Mouse (Mus musculus) macrophage (primary cell): ENCODE measurements around the gene Tcf7l1. TPM values are rescaled to one million over a fixed set of nuclear protein-coding genes. Genes with fewer than 3 reads are reported as not detected.

Source experiments
- H3K27ac ChIP-seq: fragments of 350-480 bp; formaldehyde crosslinking; 2 replicates; pipeline ENCODE4 v1.9.0; 2021
- H3K36me3 ChIP-seq: fragments of 350-480 bp; formaldehyde crosslinking; 2 replicates; pipeline ENCODE4 v1.9.0; 2021; ENCODE audit errors: inconsistent target
- H3K4me3 ChIP-seq: fragments of 350-480 bp; formaldehyde crosslinking; 2 replicates; pipeline ENCODE4 v1.9.0; 2021; ENCODE audit errors: inconsistent target
- H3K79me2 ChIP-seq: fragments of 350-480 bp; formaldehyde crosslinking; 2 replicates; pipeline ENCODE4 v1.9.0; 2021; ENCODE audit errors: inconsistent target
- WGBS: methylation state at CpG from one replicate; pipeline ENCODE4 v1.1.7; 2026; ENCODE audit warnings: inconsistent platforms; ENCODE audit not compliant: missing documents; 5-methylcytosine and 5-hydroxymethylcytosine counted together
- polyA plus RNA-seq: library from polyadenylated mRNA; stranded (reverse); fragments of 250-400 nt; gene quantifications from 3 replicates; pipeline ENCODE4 v1.2.4, GENCODE M21; 2018; ENCODE audit warnings: inconsistent platforms

Gene Tcf7l1
- polyA plus RNA-seq, 1 experiment from 2014 or later, result not detected

- no peak overlapping the region for H3K4me3 ChIP-seq
- no peaks in the 10 kb centered on the region for H3K36me3 ChIP-seq
- H3K27ac ChIP-seq, result no peak overlapping the region
- 44% methylated on average over 2 of the region's 2 CpGs for WGBS
- H3K79me2 ChIP-seq, result no peaks in the 10 kb centered on the region
Measured at GRCm38 (mm10) chr6:72800641-72801040, 11.6 kb upstream of the Tcf7l1 start.

- no peaks in the 10 kb centered on the region for H3K36me3 ChIP-seq
- no peaks in the 10 kb centered on the region for H3K79me2 ChIP-seq
- H3K4me3 ChIP-seq, result no peak overlapping the region
- H3K27ac ChIP-seq, result no peak overlapping the region
Measured at GRCm38 (mm10) chr6:72797763-72798162, 8.7 kb upstream of the Tcf7l1 start.

GRCm38 (mm10) chr6:72795444-72795843, 6.4 kb upstream of the Tcf7l1 start:
- Histone ChIP-seq H3K79me2 (no peaks in the 10 kb centered on the region), H3K4me3 (no peak overlapping the region), H3K36me3 (no peaks in the 10 kb centered on the region), H3K27ac (no peak overlapping the region)
- 93% methylated on average over 16 of the region's 16 CpGs for WGBS

GRCm38 (mm10) chr6:72794870-72795269, 5.8 kb upstream of the Tcf7l1 start:
- Histone ChIP-seq H3K27ac (no peak overlapping the region), H3K36me3 (no peaks in the 10 kb centered on the region), H3K4me3 (no peak overlapping the region), H3K79me2 (no peaks in the 10 kb centered on the region)
- 93% methylated on average over 7 of the region's 7 CpGs for WGBS

GRCm38 (mm10) chr6:72792641-72793040, 3.6 kb upstream of the Tcf7l1 start:
- no peak overlapping the region for H3K4me3 ChIP-seq
- WGBS, result 96% methylated on average over 8 of the region's 8 CpGs
- H3K36me3 ChIP-seq, result no peaks in the 10 kb centered on the region

GRCm38 (mm10) chr6:72787948-72788891, 834 bp downstream of the Tcf7l1 start:
- WGBS, result 9% methylated on average over 68 of the region's 69 CpGs
- H3K36me3 ChIP-seq, result no peaks in the 10 kb centered on the region
- H3K4me3 ChIP-seq, result no peak overlapping the region
- H3K79me2 ChIP-seq, result no peaks in the 10 kb centered on the region
- no peak overlapping the region for H3K27ac ChIP-seq

More at GRCm38 (mm10) chr6:72792641-72793040, 3.6 kb upstream of the Tcf7l1 start:
- Histone ChIP-seq H3K79me2 (no peaks in the 10 kb centered on the region), H3K27ac (no peak overlapping the region)

- Histone ChIP-seq H3K4me3 (no peak overlapping the region), H3K27ac (no peak overlapping the region), H3K36me3 (no peaks in the 10 kb centered on the region), H3K79me2 (no peaks in the 10 kb centered on the region)
- 92% methylated on average over 19 of the region's 19 CpGs for WGBS
Measured at GRCm38 (mm10) chr6:72787322-72787947, 1.6 kb downstream of the Tcf7l1 start.

- WGBS, result 92% methylated on average over 2 of the region's 4 CpGs
- H3K4me3 ChIP-seq, result no peak overlapping the region
- H3K27ac ChIP-seq, result no peak overlapping the region
- H3K79me2 ChIP-seq, result no peaks in the 10 kb centered on the region
- no peaks in the 10 kb centered on the region for H3K36me3 ChIP-seq
Measured at GRCm38 (mm10) chr6:72783780-72784179, 5.3 kb downstream of the Tcf7l1 start.

GRCm38 (mm10) chr6:72778779-72779776, 10.0 kb downstream of the Tcf7l1 start:
- Histone ChIP-seq H3K79me2 (no peaks in the 10 kb centered on the region), H3K27ac (no peak overlapping the region)
- 92% methylated on average over 14 of the region's 15 CpGs for WGBS

GRCm38 (mm10) chr6:72777212-72777611, 11.8 kb downstream of the Tcf7l1 start:
- H3K79me2 ChIP-seq, result no peaks in the 10 kb centered on the region
- WGBS, result 85% methylated on average over 4 of the region's 4 CpGs
- no peak overlapping the region for H3K4me3 ChIP-seq
- H3K36me3 ChIP-seq, result no peaks in the 10 kb centered on the region
- H3K27ac ChIP-seq, result no peak overlapping the region

More at GRCm38 (mm10) chr6:72778779-72779776, 10.0 kb downstream of the Tcf7l1 start:
- H3K36me3 ChIP-seq, result no peaks in the 10 kb centered on the region
- H3K4me3 ChIP-seq, result no peak overlapping the region

- 80% methylated on average over 3 of the region's 3 CpGs for WGBS
- H3K4me3 ChIP-seq, result no peak overlapping the region
- H3K27ac ChIP-seq, result no peak overlapping the region
- no peaks in the 10 kb centered on the region for H3K79me2 ChIP-seq
- no peaks in the 10 kb centered on the region for H3K36me3 ChIP-seq
Measured at GRCm38 (mm10) chr6:72774275-72774674, 14.8 kb downstream of the Tcf7l1 start.

- H3K36me3 ChIP-seq, result no peaks in the 10 kb centered on the region
- no peak overlapping the region for H3K27ac ChIP-seq
- whole genome bisulfite sequencing, result 92% methylated on average over 12 of the region's 14 CpGs
- H3K79me2 ChIP-seq, result no peaks in the 10 kb centered on the region
- H3K4me3 ChIP-seq, result no peak overlapping the region
Measured at GRCm38 (mm10) chr6:72769915-72770776, 18.9 kb downstream of the Tcf7l1 start.

GRCm38 (mm10) chr6:72769343-72769742, 19.7 kb downstream of the Tcf7l1 start:
- no peak overlapping the region for H3K27ac ChIP-seq
- 98% methylated on average over 9 of the region's 13 CpGs for WGBS
- no peak overlapping the region for H3K4me3 ChIP-seq
- H3K36me3 ChIP-seq, result no peaks in the 10 kb centered on the region
- no peaks in the 10 kb centered on the region for H3K79me2 ChIP-seq
